Mouse (Mus musculus): Measurements from ENCODE around the gene Trim25. TPM values are rescaled to one million over a fixed set of nuclear protein-coding genes. Genes with fewer than 3 reads are reported as not detected.

Trim25 gene
- polyA plus RNA-seq (2017; shearing (Covaris generic)): 54.8 TPM

GRCm38 (mm10) chr11:88998974-88999722, at the start of gene Trim25:
Gene Trim25 (plus strand): TSS chr11:88999376.

DNA sequence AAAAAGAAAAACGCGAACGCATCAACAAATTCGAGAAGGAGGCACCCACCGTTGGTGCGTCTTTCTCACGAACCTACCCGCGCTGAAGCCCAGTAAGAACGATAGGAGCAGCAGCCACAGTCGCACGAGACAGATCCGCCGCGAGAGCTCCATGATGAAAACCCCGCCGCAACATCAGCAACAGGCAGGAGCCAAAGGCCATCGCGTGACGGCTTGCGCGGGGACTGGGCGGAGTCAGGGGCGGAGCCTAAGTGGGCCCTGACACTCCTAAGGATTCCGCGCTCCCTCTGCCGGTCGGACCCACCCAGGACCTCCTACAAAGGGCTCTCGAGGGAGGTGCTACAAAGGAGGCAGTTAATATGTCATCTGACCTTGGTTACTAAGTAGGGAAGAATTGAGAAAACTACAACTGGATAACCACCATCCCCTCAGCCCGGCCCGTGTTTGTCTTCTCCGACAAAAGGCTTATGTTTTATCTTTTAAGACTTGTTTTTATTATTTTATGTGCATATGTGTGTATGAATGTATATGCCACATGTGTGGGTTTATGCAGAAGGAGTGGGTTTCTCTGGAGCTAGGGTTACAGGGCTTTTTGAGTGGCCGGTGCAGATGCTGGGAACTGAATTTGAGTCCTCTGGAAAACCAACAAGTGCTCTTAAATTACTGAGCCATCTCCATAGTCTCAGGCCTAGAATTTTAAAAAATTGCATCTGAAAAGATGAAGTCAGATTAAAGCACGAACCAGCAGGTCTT, 43.8 kb upstream of the Trim25 start, which contains the start of gene Scpep1:
Scpep1 (minus strand) TSS at position 249 of the 753 bp plus-strand sequence.

GRCm38 (mm10) chr11:88966881-88967361, 32.3 kb upstream of the Trim25 start, which contains the start of gene Elobl:
Gene Elobl (minus strand): TSS chr11:88966931.

GRCm38 (mm10) chr11:88970202-88970732, 28.9 kb upstream of the Trim25 start, which contains the start of gene Coil:
Gene Coil (plus strand): TSS chr11:88970252.

GRCm38 (mm10) chr11:89066750-89067149, 67.6 kb downstream of the Trim25 start, which contains the start of gene Dgke:
Gene Dgke (minus strand): TSS chr11:89066850.

Other genes with a start within 250 kb of the Trim25 start
- gene Akap1, start 134.8 kb upstream of the Trim25 start, polyA plus RNA-seq (2017; shearing (Covaris generic)): 2.4 TPM
- gene Scpep1, start 43.9 kb upstream of the Trim25 start, polyA plus RNA-seq (2017; shearing (Covaris generic)): 16.7 TPM
- not detected for gene Elobl, start 32.4 kb upstream of the Trim25 start, polyA plus RNA-seq (2017; shearing (Covaris generic))
- 16.5 TPM for gene Coil, start 29.1 kb upstream of the Trim25 start, polyA plus RNA-seq (2017; shearing (Covaris generic))
- gene Dgke, start 67.5 kb downstream of the Trim25 start, polyA plus RNA-seq (2017; shearing (Covaris generic)): 6.2 TPM
- gene Gm525, start 74.5 kb downstream of the Trim25 start, polyA plus RNA-seq (2017; shearing (Covaris generic)): not detected

Data from CD4-positive, CD25-positive, alpha-beta regulatory T cell, adult 9 weeks (primary cell).